ENCODE assay signal across 18 mouse cellular contexts in the genomic region with DNA sequence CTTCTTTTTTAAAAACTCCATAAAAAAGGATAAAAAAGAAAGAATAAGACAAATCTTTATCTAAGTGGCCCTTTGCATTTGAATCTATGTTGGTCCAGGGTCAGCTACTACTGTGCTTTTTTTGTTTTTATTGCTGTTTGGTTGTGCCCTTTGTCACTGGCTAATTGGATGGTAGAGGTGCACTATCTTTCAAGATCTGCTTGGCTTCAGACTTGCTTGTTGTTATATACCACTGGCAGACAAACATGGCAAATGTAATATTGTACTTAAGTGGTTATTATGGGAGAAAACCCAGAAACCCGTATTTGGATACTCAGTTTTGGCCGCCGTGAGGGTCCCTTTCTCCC. TPM values are rescaled to one million over a fixed set of nuclear protein-coding genes. Genes with fewer than 3 reads are reported as not detected.
A peak's percentile ranks its signal among the peaks of the same experiment; 100 is the strongest.
DNase-seq lines count a peak whose midpoint lies in the region; ATAC-seq lines count a peak whose summit lies in the region.
"Had no signal": no experiment of that assay in that cellular context is flagged by ENCODE, and none has a peak within 500 bp of the region (broad histone marks: within the 10 kb centered on the region; RNA-seq: fewer than 3 reads in every experiment).

No protein-coding gene starts in this region.

- DNase-seq in layer of hippocampus, adult 18-20 months (ENCODE audit: low spot score in 2 of 2), result no peak
- DNase-seq in heart, adult 8-10 months (ENCODE audit: low spot score), result no peak
- DNase-seq in frontal cortex, adult 2 months (ENCODE audit: extremely low spot score in 1 of 2, low spot score in 1 of 2), result no peak
- DNase-seq: adrenal gland, adult 8-10 months; cerebellum, adult 11-12 months; cerebellum, adult 9-10 months; cerebellum, postnatal 36 days; gastrocnemius, postnatal 14 days; heart, adult 2 months; heart, postnatal 36 days had no signal

- 81% methylated on average over 3 of the region's 3 CpGs for WGBS in liver, embryonic 12.5 days (ENCODE audit: insufficient replicate concordance)
- 73% methylated on average over 3 of the region's 3 CpGs for WGBS in liver, embryonic 16.5 days (ENCODE audit: insufficient replicate concordance)
- WGBS in midbrain, embryonic 13.5 days, result 98% methylated on average over 3 of the region's 3 CpGs

- no peak overlapping the region for H3K4me3 ChIP-seq in liver, embryonic 12.5 days
- H3K4me3 ChIP-seq in liver, embryonic 16.5 days (ENCODE audit: low read depth, low read length), result no peak overlapping the region
- H3K4me3 ChIP-seq in midbrain, embryonic 13.5 days (replicated peaks), result no peak overlapping the region
- H3K4me3 ChIP-seq: embryonic facial prominence, embryonic 13.5 days; heart, adult 2 months; heart, embryonic 13.5 days; hindbrain, embryonic 15.5 days had no signal

- peaks cover 32% of the 10 kb centered on the region for H3K4me1 ChIP-seq in liver, embryonic 12.5 days
- peaks cover 9% of the 10 kb centered on the region for H3K4me1 ChIP-seq in liver, embryonic 16.5 days (ENCODE audit: control insufficient read depth, low read depth, low read length)
- H3K4me1 ChIP-seq in midbrain, embryonic 13.5 days (replicated peaks), result no peaks in the 10 kb centered on the region
- H3K4me1 ChIP-seq: embryonic facial prominence, embryonic 13.5 days; heart, embryonic 13.5 days; hindbrain, embryonic 15.5 days had no signal

- 0 out of 2 replicates have a peak, but pooled peaks cover 2% of the 10 kb centered on the region for H3K36me3 ChIP-seq in liver, embryonic 12.5 days
- H3K36me3 ChIP-seq in liver, embryonic 16.5 days (ENCODE audit: control insufficient read depth, insufficient read depth), result no peaks in the 10 kb centered on the region
- H3K36me3 ChIP-seq in midbrain, embryonic 13.5 days, result no peaks in the 10 kb centered on the region

- peak overlapping the region; percentile 75 for H3K4me2 ChIP-seq in liver, embryonic 12.5 days
- peak overlapping the region; percentile 63; the same call in 1 of the 2 replicates for H3K4me2 ChIP-seq in liver, embryonic 16.5 days (ENCODE audit: low read depth, low read length)
- no peak overlapping the region for H3K4me2 ChIP-seq in midbrain, embryonic 13.5 days (replicated peaks)
- H3K4me2 ChIP-seq: embryonic facial prominence, embryonic 13.5 days; heart, embryonic 13.5 days; hindbrain, embryonic 15.5 days had no signal

- H3K9ac ChIP-seq in liver, embryonic 12.5 days, result peak overlapping the region; percentile 39
- no peak overlapping the region for H3K9ac ChIP-seq in liver, embryonic 16.5 days (ENCODE audit: low read depth, low read length)
- no peak overlapping the region for H3K9ac ChIP-seq in midbrain, embryonic 13.5 days (replicated peaks)
- H3K9ac ChIP-seq: embryonic facial prominence, embryonic 13.5 days; heart, embryonic 13.5 days; hindbrain, embryonic 15.5 days had no signal

- no peaks in the 10 kb centered on the region for H3K27me3 ChIP-seq in liver, embryonic 12.5 days (replicated peaks)
- no peaks in the 10 kb centered on the region for H3K27me3 ChIP-seq in liver, embryonic 16.5 days (ENCODE audit: control insufficient read depth, insufficient read depth, low read depth, low read length)
- no peaks in the 10 kb centered on the region for H3K27me3 ChIP-seq in midbrain, embryonic 13.5 days
- H3K27me3 ChIP-seq: embryonic facial prominence, embryonic 13.5 days; heart, embryonic 13.5 days; hindbrain, embryonic 15.5 days had no signal

- peak overlapping the region; percentile 99 for H3K27ac ChIP-seq in liver, embryonic 12.5 days
- H3K27ac ChIP-seq in liver, embryonic 16.5 days (ENCODE audit: low read length), result peak overlapping the region; percentile 88
- no peak overlapping the region for H3K27ac ChIP-seq in midbrain, embryonic 13.5 days
- H3K27ac ChIP-seq: embryonic facial prominence, embryonic 13.5 days; heart, adult 2 months; heart, embryonic 13.5 days; hindbrain, embryonic 15.5 days had no signal

- ATAC-seq in erythroblast, adult 5-6 weeks (replicated peaks; ENCODE audit: low FRiP score, poor library complexity, severe bottlenecking), result peak; percentile 50; the same call in 1 of the 2 replicates
- ATAC-seq in liver, embryonic 12.5 days, result peak; percentile 72
- peak; percentile 39; the same call in 1 of the 2 replicates for ATAC-seq in liver, embryonic 16.5 days (ENCODE audit: low read depth)
- ATAC-seq in midbrain, embryonic 13.5 days, result no peak
- ATAC-seq: forebrain, embryonic 16.5 days had no signal

- no peaks in the 10 kb centered on the region for H3K9me3 ChIP-seq in liver, embryonic 12.5 days (replicated peaks)
- H3K9me3 ChIP-seq in liver, embryonic 16.5 days (replicated peaks; ENCODE audit: control insufficient read depth, low read length), result no peaks in the 10 kb centered on the region
- no peaks in the 10 kb centered on the region for H3K9me3 ChIP-seq in midbrain, embryonic 13.5 days
- H3K9me3 ChIP-seq: embryonic facial prominence, embryonic 13.5 days; heart, embryonic 13.5 days; hindbrain, embryonic 15.5 days had no signal

RNA-seq across cellular contexts. Expression of gene Dtnb, which starts 46.8 kb away (rescaled TPM):
- 7.5 and 14.8 TPM in 2 replicates for total RNA-seq in erythroblast, adult 5-6 weeks (2015; ENCODE audit: low replicate concordance)
- 8.3 and 19.0 TPM in 2 replicates for total RNA-seq in erythroblast, adult 5-6 weeks (2017; ENCODE audit: low replicate concordance)
- polyA plus RNA-seq in liver, embryonic 12.5 days (2016; fragmentation: Nextera tagmentation; extraction: Ambion mirVana), result 22.6 and 26.3 TPM in 2 replicates
- 17.3 and 19.7 TPM in 2 replicates for polyA plus RNA-seq in liver, embryonic 16.5 days (2015; fragmentation: Nextera tagmentation; extraction: Ambion mirVana)
- 100 to 1,000 TPM; 119 to 131 TPM for total RNA-seq in layer of hippocampus, adult 18-20 months (2021)
- total RNA-seq in heart, adult 8-10 months (2022), result 1 to 10 TPM; 6.8 to 9.1 (median 8.4) TPM
- polyA plus RNA-seq in midbrain, embryonic 13.5 days (2015; fragmentation: Nextera tagmentation; extraction: Ambion mirVana), result 28.9 and 34.6 TPM in 2 replicates
- 125 and 137 TPM in 2 replicates for polyA plus RNA-seq in frontal cortex, adult 2 months (2012; rRNA removed)
